Mouse (Mus musculus) gastrocnemius, adult 2 months (tissue): ENCODE measurements at regions not wholly inside any gene's neighbourhood (a gene's known extent, or its start where the extent isn't known, plus 50 kb on each side); places are given as distances from the start of the nearest gene placed in this dataset.

Experiments used
- DNase-seq: peaks from one replicate; pipeline ENCODE4 v3.0.0; 2022
- H3K27ac ChIP-seq: fragments of 200-600 bp; 2 replicates; pipeline ENCODE4 v1.8.1; 2022; ENCODE audit warnings: mild to moderate bottlenecking
- H3K4me3 ChIP-seq: fragments of 200-600 bp; 2 replicates; pipeline ENCODE4 v1.8.1; 2022; ENCODE audit warnings: mild to moderate bottlenecking, moderate library complexity
- CTCF ChIP-seq: fragments of 200-600 bp; IDR thresholded peaks from 2 replicates; pipeline ENCODE4 v1.8.1; 2022; ENCODE audit warnings: antibody characterized with exemption, mild to moderate bottlenecking, moderate library complexity
- intact Hi-C: fragments of 180-260 bp; cut with DNase I; formaldehyde crosslinking; loops from one replicate; pipeline ENCODE4 v1.15.1; 2025

GRCm38 (mm10) chr8:82459007-82459406 is 56.0 kb upstream of the Il15 start:
- H3K4me3 ChIP-seq = no peak overlapping the region
- intact Hi-C loops = no loop called here
- no peak for TF ChIP-seq CTCF
- no peak overlapping the region for H3K27ac ChIP-seq
- DNase-seq = no peak

GRCm38 (mm10) chr8:82454056-82454455 is 51.0 kb upstream of the Il15 start:
- no peak for TF ChIP-seq CTCF
- H3K27ac ChIP-seq = no peak overlapping the region
- intact Hi-C loops = no loop called here
- H3K4me3 ChIP-seq = no peak overlapping the region
- no peak for DNase-seq
